Mouse (Mus musculus) T-helper 1 cell (primary cell): ENCODE data around the gene Olfr1360.

Experiments used
- in situ Hi-C: fragments of 300-600 bp; cut with MboI, MseI; formaldehyde crosslinking; loops from one replicate; pipeline ENCODE4 v1.15.1; 2025; ENCODE audit warnings: high pct_unique_total_duplicates

Gene Olfr1360

DNA sequence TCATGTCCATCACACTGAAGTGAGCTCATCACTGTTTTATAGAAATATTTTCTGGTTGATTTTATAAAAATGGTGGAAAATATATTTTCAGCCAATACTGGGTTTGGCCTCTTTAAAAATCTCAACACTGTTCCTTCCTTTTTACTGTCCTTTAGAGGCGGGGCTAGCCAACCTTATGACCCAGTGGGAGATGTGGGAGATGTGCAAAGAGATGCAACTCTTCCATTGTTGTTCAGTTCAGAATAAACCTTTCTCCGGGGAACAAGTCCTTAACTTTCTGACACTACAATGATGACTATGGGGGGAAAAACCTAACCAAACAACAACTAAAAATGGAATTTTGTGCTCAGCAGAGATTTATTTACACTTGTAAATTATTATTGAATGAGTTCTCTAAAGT, at the start of gene Olfr1360:
Gene Olfr1360 (minus strand): TSS at position 101 of the 400 bp plus-strand sequence.
- in situ Hi-C loops = no loop called here

DNA sequence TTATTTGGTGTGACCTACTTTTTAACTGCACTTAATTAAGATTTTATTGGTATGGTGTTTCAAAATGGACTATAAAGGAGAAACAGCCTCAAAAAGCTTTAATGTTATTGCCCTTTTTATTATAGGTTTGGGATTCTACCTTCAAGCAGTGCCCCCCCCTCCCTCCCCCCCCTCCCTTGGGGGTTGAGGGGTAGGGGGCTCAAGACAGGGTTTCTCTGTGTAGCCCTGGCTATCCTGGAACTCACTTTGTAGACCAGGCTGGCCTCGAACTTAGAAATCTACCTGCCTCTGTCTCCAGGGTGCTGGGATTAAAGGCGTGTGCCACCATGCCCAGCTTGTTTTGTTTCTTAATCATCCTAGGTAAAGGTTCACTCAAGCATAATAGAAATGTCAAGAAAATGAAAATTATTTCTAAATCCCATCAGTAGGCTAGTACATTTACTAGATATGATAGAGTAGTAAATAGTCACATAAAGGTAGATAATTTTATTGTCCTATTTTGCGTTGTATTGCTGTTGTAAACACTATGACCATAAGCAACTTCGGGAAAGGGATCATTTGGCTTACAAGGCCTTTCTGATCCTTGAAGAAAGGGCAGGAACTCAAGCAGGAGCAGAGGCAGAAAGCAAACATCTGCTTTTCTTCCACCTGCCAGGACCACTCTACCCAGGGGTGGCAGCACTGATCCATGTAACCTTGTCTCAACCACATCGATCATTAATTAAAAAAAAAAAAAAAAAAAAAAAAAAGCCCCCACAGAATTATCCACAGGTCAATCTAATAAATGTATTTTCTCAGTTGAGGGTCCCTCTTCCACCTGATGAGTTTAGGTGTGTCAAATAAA, 46.0 kb upstream of the Olfr1360 start:
- in situ Hi-C loops = loop anchor here (5.0 to 25.0 kb wide), 3 partner anchors 314 to 1849 kb away; partner anchors contain the start of genes Hist1h2ad, Hist1h2ae, Hist1h2ah and Hist1h2bf

DNA sequence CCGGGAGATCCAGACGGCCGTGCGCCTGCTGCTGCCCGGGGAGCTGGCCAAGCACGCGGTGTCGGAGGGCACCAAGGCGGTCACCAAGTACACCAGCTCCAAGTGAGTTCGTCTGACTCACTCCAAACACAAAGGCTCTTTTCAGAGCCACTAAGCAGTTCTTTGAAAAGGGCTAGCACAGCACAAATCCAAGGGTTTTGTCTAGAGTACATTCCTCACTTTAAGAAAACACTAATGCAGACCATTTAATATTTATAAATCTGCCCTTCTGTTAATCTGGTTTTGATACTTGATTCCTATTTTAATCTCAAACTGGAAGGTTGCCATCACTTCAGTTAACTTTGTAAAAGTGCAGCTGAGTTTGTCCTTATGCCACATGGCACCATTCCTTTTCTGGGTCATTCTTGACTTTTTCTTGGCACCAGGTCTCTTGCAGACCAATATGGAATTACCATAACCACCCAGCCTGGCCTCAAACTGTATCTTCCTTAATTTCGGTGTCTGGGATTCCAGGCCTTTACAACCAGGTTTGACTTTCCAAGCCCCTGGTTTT, 45.2 kb upstream of the Olfr1360 start:
- in situ Hi-C loops = loop anchor here (5.0 to 25.0 kb wide), 3 partner anchors 315 to 1850 kb away; partner anchors contain the start of genes Hist1h2ad, Hist1h2ae, Hist1h2ah and Hist1h2bf

DNA sequence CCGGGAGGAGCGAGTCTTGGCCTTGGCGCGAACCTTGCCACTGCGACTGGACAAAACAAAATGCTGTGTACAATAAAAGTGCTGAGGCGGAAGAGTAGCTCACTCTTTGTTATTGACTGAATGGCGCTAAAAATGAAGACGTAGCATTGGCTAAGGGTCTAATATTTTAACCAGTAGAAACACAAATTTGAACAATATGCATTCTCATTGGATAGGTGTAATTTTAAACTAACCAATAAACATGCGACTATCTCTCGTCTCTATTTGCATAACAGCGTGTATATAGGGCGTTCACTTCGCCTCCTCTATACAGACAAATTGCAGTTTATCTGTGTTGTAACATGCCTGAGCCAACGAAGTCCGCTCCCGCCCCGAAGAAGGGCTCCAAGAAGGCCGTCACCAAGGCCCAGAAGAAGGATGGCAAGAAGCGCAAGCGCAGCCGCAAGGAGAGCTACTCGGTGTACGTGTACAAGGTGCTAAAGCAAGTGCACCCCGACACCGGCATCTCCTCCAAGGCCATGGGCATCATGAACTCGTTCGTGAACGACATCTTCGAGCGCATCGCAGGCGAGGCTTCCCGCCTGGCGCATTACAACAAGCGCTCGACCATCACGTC, 44.7 kb upstream of the Olfr1360 start, which contains the start of gene Hist1h2bm:
Gene Hist1h2bm (plus strand): TSS at position 288 of the 616 bp plus-strand sequence.
- in situ Hi-C loops = loop anchor here (5.0 to 25.0 kb wide), 3 partner anchors 315 to 1850 kb away; partner anchors contain the start of genes Hist1h2ad, Hist1h2ae, Hist1h2ah and Hist1h2bf

DNA sequence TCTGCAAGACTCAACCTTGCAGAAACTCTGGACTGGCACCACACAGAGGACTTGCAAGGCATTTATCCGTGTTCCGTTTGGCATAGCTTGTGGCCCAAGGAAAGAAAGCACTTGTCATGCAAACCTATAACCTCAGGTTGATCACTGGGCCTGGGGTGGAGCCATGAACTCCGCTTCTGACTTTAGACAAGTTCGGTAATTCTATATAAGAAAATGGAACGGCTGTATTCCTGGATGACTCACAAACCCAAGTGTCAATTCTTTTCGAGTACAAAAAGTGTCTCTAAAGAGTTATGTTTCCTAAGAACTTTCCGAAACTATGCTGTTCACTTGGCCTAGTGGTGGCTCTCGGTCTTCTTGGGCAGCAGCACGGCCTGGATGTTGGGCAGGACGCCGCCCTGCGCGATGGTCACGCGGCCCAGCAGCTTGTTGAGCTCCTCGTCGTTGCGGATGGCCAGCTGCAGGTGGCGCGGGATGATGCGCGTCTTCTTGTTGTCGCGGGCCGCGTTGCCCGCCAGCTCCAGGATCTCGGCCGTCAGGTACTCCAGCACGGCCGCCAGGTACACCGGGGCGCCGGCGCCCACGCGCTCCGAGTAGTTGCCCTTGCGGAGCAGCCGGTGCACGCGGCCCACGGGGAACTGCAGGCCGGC, 44.0 kb upstream of the Olfr1360 start:
- in situ Hi-C loops = loop anchor here (5.0 to 25.0 kb wide), 3 partner anchors 316 to 1851 kb away; partner anchors contain the start of genes Hist1h2ad, Hist1h2ae, Hist1h2ah and Hist1h2bf

DNA sequence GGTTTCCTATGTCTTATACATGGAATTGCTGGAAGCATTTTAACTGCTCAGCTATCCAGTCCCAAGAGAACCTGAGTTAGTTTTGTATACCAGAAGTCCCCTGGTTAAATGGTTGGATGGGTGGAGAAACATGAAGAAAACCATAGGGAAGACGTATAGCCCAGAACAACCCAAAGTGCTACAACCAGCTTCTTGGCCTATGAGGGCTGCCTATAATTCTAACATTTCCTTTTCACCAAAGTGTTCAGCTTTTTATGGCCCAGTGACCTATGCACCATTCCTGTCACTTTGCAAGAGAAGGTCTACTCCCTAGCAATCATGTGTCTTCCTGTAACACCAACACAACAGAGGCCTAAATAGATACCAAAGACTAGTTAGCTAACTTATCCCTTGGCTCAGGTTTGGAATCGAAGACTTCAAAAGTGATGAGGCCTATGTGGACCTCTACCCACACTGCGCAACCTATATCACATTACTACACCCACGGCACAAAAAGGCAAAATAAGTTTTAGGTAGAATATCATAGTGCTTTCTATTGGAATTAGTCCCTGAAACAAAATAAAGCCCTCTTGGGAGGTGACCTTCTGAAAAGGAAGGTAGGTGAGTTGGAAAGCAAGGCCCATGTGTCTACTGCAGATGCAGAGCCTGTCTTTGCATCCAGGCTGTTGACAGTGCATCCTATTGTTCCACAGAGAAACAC, 41.3 kb upstream of the Olfr1360 start:
- in situ Hi-C loops = loop anchor here (5.0 to 25.0 kb wide), 4 partner anchors 206 to 1964 kb away; partner anchors contain the start of genes Hist1h2ac, Hist1h2bc and Hist1h3g

DNA sequence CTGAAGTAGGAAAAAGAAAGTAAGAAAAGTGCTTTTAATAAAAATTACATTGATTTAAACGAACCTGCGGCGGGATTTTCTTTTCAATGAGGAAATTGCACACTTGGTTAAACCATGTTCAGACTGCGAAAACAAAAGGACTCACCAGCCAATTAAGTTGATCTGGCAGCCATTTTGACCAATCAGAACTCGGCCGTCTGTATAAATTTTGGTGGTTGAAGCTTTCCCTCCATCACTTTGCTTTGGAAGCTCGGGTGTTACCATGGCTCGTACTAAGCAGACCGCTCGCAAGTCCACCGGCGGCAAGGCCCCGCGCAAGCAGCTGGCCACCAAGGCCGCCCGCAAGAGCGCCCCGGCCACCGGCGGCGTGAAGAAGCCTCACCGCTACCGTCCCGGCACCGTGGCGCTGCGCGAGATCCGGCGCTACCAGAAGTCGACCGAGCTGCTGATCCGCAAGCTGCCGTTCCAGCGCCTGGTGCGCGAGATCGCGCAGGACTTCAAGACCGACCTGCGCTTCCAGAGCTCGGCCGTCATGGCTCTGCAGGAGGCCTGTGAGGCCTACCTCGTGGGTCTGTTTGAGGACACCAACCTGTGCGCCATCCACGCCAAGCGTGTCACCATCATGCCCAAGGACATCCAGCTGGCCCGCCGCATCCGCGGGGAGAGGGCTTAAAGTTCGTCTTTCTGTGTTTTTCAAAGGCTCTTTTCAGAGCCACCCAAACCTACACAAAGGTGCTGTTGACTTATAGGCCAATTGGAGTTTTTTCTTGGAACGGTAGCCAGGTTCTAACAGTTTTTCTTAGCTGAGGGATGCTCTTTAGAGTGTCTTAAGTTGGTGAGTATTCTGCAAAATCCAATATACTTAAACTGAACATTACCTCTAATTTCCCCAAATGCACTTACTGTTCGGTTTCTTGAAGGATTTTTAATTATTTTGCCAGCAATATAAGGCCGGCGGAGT, 40.5 kb upstream of the Olfr1360 start, which contains the start of gene Hist1h3h:
Gene Hist1h3h (plus strand): TSS at position 263 of the 961 bp plus-strand sequence.
- in situ Hi-C loops = loop anchor here (5.0 to 25.0 kb wide), 4 partner anchors 207 to 1965 kb away; partner anchors contain the start of genes Hist1h2ac, Hist1h2bc and Hist1h3g

DNA sequence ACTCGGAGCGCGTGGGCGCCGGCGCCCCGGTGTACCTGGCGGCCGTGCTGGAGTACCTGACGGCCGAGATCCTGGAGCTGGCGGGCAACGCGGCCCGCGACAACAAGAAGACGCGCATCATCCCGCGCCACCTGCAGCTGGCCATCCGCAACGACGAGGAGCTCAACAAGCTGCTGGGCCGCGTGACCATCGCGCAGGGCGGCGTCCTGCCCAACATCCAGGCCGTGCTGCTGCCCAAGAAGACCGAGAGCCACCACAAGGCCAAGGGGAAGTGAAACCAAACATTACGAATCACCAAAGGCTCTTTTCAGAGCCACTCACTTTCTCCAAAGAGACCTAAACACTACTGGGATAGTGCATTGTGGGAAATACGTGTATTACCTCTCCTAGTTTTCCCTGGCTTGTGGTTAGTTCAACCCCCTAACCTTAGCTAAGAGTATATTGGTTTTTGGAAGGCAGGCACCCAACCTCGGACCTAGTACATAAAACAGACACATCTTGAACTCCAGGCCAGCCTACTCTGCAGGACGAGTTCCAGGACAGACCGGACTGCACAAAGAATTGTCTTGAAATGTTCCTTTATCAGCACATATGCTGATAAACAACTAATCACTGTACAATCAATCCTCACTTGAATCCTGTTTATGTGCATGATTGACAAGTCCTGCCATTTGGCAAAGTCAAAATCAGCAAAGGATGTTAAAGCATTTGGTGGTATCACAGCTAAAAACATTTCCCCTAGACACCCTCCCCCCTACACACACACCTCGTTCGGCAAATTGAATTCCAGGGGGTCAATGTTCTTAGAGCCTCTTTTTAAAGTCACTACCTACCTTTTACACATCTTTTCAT, 39.6 kb upstream of the Olfr1360 start:
- in situ Hi-C loops = loop anchor here (5.0 to 25.0 kb wide), 4 partner anchors 208 to 1966 kb away; partner anchors contain the start of genes Hist1h2ac, Hist1h2bc and Hist1h3g

DNA sequence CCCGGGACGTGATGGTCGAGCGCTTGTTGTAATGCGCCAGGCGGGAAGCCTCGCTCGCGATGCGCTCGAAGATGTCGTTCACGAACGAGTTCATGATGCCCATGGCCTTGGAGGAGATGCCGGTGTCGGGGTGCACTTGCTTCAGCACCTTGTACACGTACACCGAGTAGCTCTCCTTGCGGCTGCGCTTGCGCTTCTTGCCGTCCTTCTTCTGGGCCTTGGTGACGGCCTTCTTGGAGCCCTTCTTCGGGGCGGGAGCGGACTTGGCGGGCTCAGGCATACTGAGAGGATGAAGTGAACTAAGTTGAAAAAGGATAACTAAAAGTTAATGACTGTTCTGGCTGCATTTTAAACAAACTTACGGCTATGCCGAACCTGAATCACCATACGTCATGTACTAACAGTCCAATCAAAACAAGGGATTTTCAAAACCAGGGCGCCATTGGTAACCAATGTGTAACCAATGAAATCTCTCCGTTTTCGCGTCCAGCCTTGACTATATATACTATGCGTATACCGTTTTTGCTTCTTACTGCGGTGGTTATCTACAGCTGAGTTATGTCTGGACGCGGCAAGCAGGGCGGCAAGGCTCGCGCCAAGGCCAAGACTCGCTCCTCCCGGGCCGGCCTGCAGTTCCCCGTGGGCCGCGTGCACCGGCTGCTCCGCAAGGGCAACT, 38.8 kb upstream of the Olfr1360 start, which contains the start of the genes Hist1h2bl and Hist1h2ai:
Gene Hist1h2bl (minus strand): TSS at position 280 of the 676 bp plus-strand sequence.
Gene Hist1h2ai (plus strand): TSS at position 559 of the 676 bp plus-strand sequence.
- in situ Hi-C loops = loop anchor here (5.0 to 25.0 kb wide), 4 partner anchors 209 to 1966 kb away; partner anchors contain the start of genes Hist1h2ac, Hist1h2bc and Hist1h3g

DNA sequence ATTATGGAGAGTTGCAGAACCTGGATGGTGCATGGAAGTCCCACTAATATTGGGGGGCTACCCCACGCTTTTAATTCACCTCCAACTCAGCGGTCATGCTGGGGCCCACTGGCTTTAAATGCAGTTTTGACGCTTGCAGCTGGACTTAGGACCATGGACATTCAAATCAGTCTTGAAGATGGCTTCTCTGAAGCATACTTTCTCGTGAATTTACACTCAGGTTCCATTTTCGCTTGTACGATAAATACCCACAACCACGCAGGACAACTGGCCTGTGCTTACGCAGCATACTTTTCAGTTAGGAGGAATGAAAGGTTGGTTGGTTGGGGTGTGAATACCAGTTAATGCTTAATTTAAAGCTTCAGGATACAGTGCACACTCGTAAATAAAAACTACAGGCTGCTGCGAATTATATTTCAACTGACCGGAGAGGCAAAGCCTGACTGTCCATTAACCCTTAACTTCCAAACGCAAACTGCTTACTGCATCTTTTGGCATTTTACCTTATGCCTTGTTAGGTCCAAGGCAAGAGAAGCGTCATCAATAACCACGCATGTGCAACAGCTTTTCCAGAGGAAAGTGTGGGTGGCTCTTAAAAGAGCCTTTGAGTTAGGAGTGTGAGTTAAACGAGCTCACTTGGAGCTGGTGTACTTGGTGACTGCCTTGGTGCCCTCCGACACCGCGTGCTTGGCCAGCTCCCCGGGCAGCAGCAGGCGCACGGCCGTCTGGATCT, 38.1 kb upstream of the Olfr1360 start:
- in situ Hi-C loops = loop anchor here (5.0 to 25.0 kb wide), 4 partner anchors 210 to 1967 kb away; partner anchors contain the start of genes Hist1h2ac, Hist1h2bc and Hist1h3g

DNA sequence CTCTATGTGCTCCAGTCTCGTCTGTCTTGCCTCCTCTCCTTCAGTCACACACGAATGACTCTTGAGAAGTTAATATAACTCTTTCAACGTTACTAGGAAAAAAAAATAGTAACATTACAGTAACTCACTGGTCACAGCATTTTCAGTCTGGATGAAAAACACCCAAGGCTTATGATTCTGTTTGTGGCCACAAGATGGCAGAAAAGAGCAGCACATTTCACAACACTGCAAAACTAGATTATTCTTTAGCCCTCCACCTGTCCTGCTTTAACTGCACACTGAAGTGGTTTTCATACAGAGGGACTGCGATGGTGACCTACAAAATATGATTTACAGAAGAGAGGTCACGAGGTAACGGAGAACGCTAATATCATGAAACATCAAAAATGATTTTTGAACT, 37.5 kb upstream of the Olfr1360 start:
- in situ Hi-C loops = loop anchor here (5.0 to 25.0 kb wide), 4 partner anchors 210 to 1968 kb away; partner anchors contain the start of genes Hist1h2ac, Hist1h2bc and Hist1h3g

DNA sequence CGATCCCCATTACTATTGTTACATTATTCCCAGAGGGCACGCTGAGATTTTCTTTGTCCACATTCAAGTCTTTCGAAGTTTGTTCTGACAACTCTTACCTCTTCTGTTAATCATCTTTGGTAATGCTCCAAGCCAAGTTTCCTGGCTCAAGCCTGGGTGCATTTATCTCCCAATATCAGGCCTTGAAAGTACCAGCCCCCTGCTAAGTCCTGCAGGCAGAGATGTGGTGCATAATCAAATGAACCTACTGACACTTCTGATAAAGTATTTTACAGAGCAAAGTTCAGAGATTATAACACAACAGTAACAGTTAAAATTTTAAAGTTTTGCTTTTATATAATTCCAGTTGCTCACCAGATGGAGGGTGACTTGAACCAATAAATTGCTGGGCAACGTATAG, 34.5 kb upstream of the Olfr1360 start:
- in situ Hi-C loops = loop anchor here (10.0 to 25.0 kb wide), 2 partner anchors 213 to 1601 kb away; no protein-coding TSS in a partner anchor

DNA sequence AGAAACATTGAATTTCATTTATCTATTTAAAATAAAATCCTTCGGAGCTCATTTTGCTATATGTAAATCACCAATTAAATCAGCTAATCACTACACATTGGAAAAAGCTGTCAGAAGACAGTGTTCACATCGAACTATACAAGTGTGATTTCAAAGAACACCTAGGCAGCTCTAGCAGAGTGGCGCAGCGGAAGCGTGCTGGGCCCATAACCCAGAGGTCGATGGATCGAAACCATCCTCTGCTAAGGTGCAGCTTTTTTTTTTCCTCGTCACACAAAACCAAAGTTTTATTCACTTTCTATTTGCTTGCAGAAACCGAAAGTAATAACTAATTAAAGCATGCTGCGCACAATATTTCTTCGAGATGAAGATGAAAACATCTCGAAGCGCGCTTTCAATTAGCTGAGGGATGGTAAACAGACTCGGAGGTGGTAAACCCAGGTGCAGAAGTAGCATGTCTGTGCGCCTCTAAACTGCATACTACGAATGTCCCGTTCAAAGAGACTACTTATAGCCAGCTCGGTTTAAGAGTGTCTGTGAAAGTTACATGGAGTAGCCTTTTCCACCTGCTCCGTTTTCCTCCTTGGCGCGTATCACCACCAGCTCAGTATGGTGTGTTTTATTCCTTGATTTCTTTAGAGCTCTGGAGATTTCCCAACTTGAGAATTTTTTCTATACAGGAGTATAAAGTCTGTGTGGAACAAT, 33.8 kb upstream of the Olfr1360 start:
- in situ Hi-C loops = loop anchor here (10.0 to 25.0 kb wide), 2 partner anchors 214 to 1601 kb away; no protein-coding TSS in a partner anchor

DNA sequence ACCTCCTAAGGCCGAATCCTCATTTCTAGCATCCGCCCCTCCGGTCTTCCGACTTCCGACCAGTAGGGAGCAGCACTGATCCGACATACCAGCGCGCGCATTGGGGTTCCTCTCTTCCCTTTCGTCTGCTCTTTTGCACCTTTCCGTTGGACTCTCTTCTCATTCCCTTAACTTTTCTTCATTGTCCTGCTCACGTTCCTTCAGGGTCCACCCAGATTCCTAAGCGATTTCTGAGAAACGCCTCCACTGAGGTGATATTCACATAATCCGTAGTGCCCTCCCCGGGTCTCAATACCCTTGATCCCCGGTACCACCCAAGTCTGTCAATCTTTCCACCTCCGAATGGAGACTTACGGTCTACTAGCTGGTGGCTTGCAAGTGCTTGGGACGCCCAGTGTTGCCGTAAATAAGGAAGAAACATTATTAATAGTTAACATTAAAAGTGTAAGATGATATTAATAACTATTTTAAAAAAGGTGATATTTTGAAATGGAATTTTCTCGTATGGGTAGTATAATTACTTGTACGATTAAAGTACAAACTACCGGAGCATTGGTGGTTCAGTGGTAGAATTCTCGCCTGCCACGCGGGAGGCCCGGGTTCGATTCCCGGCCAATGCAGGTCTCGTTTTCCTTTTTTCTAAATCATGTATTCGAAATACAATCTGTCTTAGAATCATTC, 33.0 kb upstream of the Olfr1360 start:
- in situ Hi-C loops = loop anchor here (10.0 to 25.0 kb wide), 2 partner anchors 215 to 1602 kb away; no protein-coding TSS in a partner anchor

DNA sequence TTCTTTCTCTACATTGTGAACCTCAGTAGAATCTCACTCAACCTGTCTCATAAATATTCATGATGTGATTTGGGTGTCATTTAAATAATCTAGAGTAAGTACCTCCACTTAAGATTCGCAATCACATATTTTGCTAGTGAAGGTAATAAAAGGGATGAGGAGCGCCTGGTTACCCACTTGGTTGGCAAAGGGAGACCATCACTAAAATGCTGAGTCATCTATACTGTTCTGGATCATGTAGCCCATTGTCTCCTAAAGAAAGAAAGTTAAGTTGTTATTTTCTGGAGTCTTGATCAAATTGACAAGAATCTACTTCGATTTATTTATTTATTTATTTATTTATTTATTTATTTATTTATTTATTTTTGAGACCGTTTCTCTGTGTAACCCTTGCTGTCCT, 29.5 kb upstream of the Olfr1360 start:
- in situ Hi-C loops = loop anchor here (25.0 kb wide), 1 partner anchor 1606 kb away; no protein-coding TSS in a partner anchor
